Mouse (Mus musculus): Measurements from ENCODE around the gene Klhl30.

- TF ChIP-seq CTCF (IDR thresholded peaks at IDR 0.05) (peak; percentile 17; the same call in 1 of the 2 replicates), EP300 (IDR thresholded peaks at IDR 0.05) (no peak)
Observed at GRCm38 (mm10) chr1:91344921-91345685, 5.7 kb upstream of the Klhl30 start.

Measured in lung, postnatal 0 days (tissue).